Mouse (Mus musculus) layer of hippocampus, adult 11-12 months (tissue): ENCODE data around the gene March5.

Source experiments
- DNase-seq: peaks from one replicate; pipeline ENCODE4 v3.0.0; 2022; ENCODE audit warnings: low spot score

Gene March5

DNA sequence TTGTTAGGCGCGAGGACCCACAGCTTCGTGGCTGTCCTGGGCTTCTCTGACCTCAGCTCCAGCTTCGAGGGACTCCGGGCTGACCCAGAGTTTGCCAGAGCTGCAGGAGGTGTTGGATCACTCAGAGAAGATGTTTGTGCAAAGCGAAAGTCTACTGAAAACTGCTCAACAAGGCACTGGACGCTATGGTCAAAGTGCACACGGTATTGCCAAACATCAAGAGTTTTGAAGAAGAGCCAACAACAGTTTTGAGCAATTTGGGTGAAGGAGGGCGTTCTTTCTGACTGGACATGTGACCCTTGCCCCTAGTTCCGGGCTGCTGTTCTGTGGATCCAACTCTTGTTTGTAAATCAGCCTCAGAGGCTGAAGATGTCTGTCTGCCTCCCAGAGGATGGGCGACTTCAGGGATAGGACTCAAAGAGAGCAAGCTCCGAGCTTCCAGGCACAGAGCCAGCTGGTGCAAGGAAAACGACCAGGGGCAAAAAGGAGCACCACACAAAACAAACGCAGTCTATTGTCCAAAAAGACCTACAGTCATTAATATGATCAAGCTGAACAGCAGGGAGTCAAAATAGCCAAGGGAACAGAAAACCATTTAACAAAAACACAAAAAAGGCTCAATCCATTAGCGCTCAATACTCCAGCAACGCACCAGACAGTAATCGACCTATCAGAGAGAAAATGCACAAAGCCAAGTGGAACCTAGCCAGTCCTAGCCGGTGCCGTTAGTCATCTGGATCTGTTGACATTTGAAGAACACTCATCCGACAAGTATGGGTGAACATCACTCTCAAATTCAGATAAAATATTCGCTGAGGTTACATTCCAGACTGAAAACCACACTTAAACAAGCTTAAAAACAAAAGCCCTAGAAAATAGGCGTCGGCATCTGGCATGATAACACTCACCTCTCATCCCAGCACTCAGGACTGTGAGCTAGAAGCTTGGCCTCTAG is 56.9 kb downstream of the March5 start:
- peak; percentile 46 for DNase-seq

- DNase-seq = peak; percentile 92
These were observed 58.2 kb downstream of the March5 start for GRCm38 (mm10) chr19:37265333-37266103.

DNA sequence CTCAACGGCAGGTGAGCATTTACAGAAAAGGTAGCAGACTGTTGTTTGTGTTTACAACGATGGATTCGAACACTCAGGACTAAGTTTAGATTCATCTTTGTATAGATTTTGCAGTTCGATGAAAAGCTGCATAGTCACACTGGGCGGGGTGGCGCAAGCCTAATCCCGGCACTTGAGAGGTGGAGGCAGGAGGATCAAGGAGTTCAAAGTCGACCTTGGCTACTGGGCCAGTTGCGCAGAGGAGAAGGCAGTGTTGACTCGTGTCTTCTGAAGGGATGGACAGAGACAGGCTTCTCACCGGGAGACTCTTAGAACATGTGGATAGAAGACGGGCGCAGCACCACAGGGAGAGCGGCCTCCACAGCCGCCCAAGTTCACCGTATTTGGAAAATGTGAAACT is 61.8 kb downstream of the March5 start:
- DNase-seq = no peak
